31 mouse cellular contexts compared by ENCODE assay signal in the genomic region with DNA sequence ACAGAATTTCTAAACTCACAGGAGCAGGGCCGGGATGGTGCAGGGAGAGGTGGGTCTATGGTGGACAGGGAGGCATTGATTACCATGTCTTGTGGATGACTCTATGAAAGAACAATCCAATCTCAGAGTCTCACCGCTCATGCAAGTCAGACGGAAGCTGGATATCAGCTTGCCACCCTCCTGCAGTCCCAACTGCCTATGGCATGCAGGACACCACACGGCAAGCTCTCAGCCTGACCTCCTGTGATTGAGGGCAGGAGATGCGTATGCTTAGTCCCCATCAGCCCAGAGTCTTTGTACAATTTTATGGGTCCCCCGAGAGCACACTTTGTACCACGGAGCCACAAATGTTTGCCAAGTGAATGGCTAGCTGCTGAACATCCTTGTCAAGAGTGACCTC. TPM values are rescaled to one million over a fixed set of nuclear protein-coding genes. Genes with fewer than 3 reads are reported as not detected.
A peak's percentile ranks its signal among the peaks of the same experiment; 100 is the strongest.
DNase-seq lines count a peak whose midpoint lies in the region; ATAC-seq and TF ChIP-seq lines count a peak whose summit lies in the region.
"Had no signal": no experiment of that assay in that cellular context is flagged by ENCODE, and none has a peak within 500 bp of the region (broad histone marks: within the 10 kb centered on the region; RNA-seq: fewer than 3 reads in every experiment).

No protein-coding gene starts in this region.

- peaks cover 39% of the 10 kb centered on the region for H3K36me3 ChIP-seq in heart, embryonic 10.5 days
- H3K36me3 ChIP-seq in liver, embryonic 11.5 days (ENCODE audit: control insufficient read depth, insufficient read depth, low read length), result peaks cover 35% of the 10 kb centered on the region
- peaks cover 42 to 56% of the 10 kb centered on the region in 2 experiments for H3K36me3 ChIP-seq in CH12.LX (replicated peaks in 1 of 2; ENCODE audit: control insufficient read depth in 1 of 2, insufficient read depth in 1 of 2, low read length in 1 of 2)
- H3K36me3 ChIP-seq in stomach, postnatal 0 days (ENCODE audit: control insufficient read depth, insufficient read depth, low read length), result peaks cover 8% of the 10 kb centered on the region; the same call in 1 of the 2 replicates

- H3K9me3 ChIP-seq in heart, embryonic 10.5 days, result no peaks in the 10 kb centered on the region
- H3K9me3 ChIP-seq in liver, embryonic 11.5 days (ENCODE audit: control insufficient read depth, low read length), result no peaks in the 10 kb centered on the region
- no peaks in the 10 kb centered on the region for H3K9me3 ChIP-seq in CH12.LX (replicated peaks; ENCODE audit: low read length)
- no peaks in the 10 kb centered on the region for H3K9me3 ChIP-seq in stomach, postnatal 0 days (ENCODE audit: control insufficient read depth, low read length)
- H3K9me3 ChIP-seq: forebrain, embryonic 10.5 days had no signal

- dilution Hi-C loops in CH12.LX (cut with MboI; ENCODE audit: extremely low pct_ligation_motif_present, extremely low pct_unique_long_range_greater_than_20kb, low sequenced_read_pairs), result no loop called here

- 74% methylated on average over 7 of the region's 7 CpGs for WGBS in heart, embryonic 10.5 days
- 82% methylated on average over 7 of the region's 7 CpGs for WGBS in liver, embryonic 11.5 days
- WGBS in stomach, postnatal 0 days, result 75% methylated on average over 7 of the region's 7 CpGs

- ATAC-seq in liver, embryonic 11.5 days (replicated peaks; ENCODE audit: low FRiP score), result no peak
- ATAC-seq in stomach, postnatal 0 days (ENCODE audit: low FRiP score, low TSS enrichment), result no peak
- ATAC-seq: CD4-positive, CD25-positive, alpha-beta regulatory T cell, adult 4 months; forebrain, embryonic 14.5 days; hindbrain, postnatal 0 days; inflammation-experienced regulatory T-cells, adult 6 months; intestine, embryonic 16.5 days; Patski had no signal

- DNase-seq in heart, adult 11 months, result peak; percentile 63
- DNase-seq in heart, embryonic 10.5 days (ENCODE audit: low spot score), result no peak
- DNase-seq in liver (peak; percentile 2), CH12.LX (ENCODE audit: extremely low read depth) (no peak)
- no peak for DNase-seq in liver, embryonic 11.5 days (ENCODE audit: low spot score)
- DNase-seq in stomach, postnatal 0 days (ENCODE audit: low spot score), result peak; percentile 12
- DNase-seq in cerebellum, adult 9-10 months, result no peak
- DNase-seq: adrenal gland, adult 2 months; adrenal gland, postnatal 14 days; cerebellum, adult 11-12 months; cerebellum, adult 8-10 months; cerebellum, postnatal 14 days; gastrocnemius, postnatal 25 days; heart, adult 2 months had no signal

- no peak overlapping the region for H3K4me2 ChIP-seq in liver, embryonic 11.5 days
- H3K4me2 ChIP-seq in CH12.LX (ENCODE audit: insufficient read depth, low read depth, poor library complexity, severe bottlenecking), result no peak overlapping the region
- H3K4me2 ChIP-seq in stomach, postnatal 0 days (replicated peaks; ENCODE audit: low read depth), result no peak overlapping the region
- H3K4me2 ChIP-seq: heart, embryonic 11.5 days; hindbrain, embryonic 14.5 days had no signal

- H3K4me3 ChIP-seq in heart, embryonic 10.5 days, result no peak overlapping the region
- no peak overlapping the region for H3K4me3 ChIP-seq in liver, embryonic 11.5 days (ENCODE audit: low read depth, low read length)
- no peak overlapping the region for H3K4me3 ChIP-seq in CH12.LX (replicated peaks in 1 of 3; ENCODE audit: low read depth in 2 of 3, low read length in 2 of 3, poor library complexity in 1 of 3)
- no peak overlapping the region for H3K4me3 ChIP-seq in stomach, postnatal 0 days (ENCODE audit: low read depth, low read length)
- H3K4me3 ChIP-seq: forebrain, embryonic 10.5 days; heart, adult 2 months had no signal

- no peak for TF ChIP-seq EP300 in CH12.LX (IDR thresholded peaks at IDR 0.05; ENCODE audit: low read length)
- TF ChIP-seq EP300 in stomach, postnatal 0 days (optimal IDR thresholded peaks at IDR 0.05), result no peak

- H3K27ac ChIP-seq in heart, embryonic 10.5 days, result no peak overlapping the region
- H3K27ac ChIP-seq in liver, embryonic 11.5 days (ENCODE audit: low read depth, low read length), result no peak overlapping the region
- H3K27ac ChIP-seq in CH12.LX (ENCODE audit: insufficient read depth, low read depth), result no peak overlapping the region
- no peak overlapping the region for H3K27ac ChIP-seq in stomach, postnatal 0 days (replicated peaks)
- H3K27ac ChIP-seq: forebrain, embryonic 10.5 days; heart, adult 2 months; hindbrain, embryonic 14.5 days; hindbrain, postnatal 0 days had no signal

- TF ChIP-seq POLR2A in CH12.LX (IDR thresholded peaks at IDR 0.05; ENCODE audit: low read depth, low read length), result no peak

- no peak overlapping the region for H3K9ac ChIP-seq in liver, embryonic 11.5 days (ENCODE audit: low read depth, low read length)
- no peak overlapping the region for H3K9ac ChIP-seq in CH12.LX (ENCODE audit: insufficient read depth, low read depth)
- H3K9ac ChIP-seq in stomach, postnatal 0 days (ENCODE audit: low read length), result no peak overlapping the region
- H3K9ac ChIP-seq: hindbrain, embryonic 14.5 days had no signal

- no peaks in the 10 kb centered on the region for H3K4me1 ChIP-seq in heart, embryonic 10.5 days
- H3K4me1 ChIP-seq in liver, embryonic 11.5 days (replicated peaks; ENCODE audit: control insufficient read depth, insufficient read depth, low read length), result no peaks in the 10 kb centered on the region
- H3K4me1 ChIP-seq in CH12.LX (ENCODE audit: control insufficient read depth in 1 of 2, insufficient read depth in 2 of 2), result peaks cover 3 to 11% of the 10 kb centered on the region in 2 experiments; a peak in 2 of 4 replicates
- H3K4me1 ChIP-seq in stomach, postnatal 0 days (replicated peaks; ENCODE audit: control insufficient read depth, insufficient read depth), result no peaks in the 10 kb centered on the region

- in situ Hi-C loops in CH12.LX (cut with MboI; ENCODE audit: low pct_ligation_motif_present, low pct_unique_long_range_greater_than_20kb, low sequenced_read_pairs), result no loop called here

- H3K27me3 ChIP-seq in heart, embryonic 10.5 days (ENCODE audit: insufficient read depth, poor library complexity, severe bottlenecking), result peaks cover 18% of the 10 kb centered on the region
- H3K27me3 ChIP-seq in liver, embryonic 11.5 days (replicated peaks; ENCODE audit: control insufficient read depth, insufficient read depth, low read length), result no peaks in the 10 kb centered on the region
- H3K27me3 ChIP-seq in CH12.LX (replicated peaks), result peaks cover 2% of the 10 kb centered on the region
- no peaks in the 10 kb centered on the region for H3K27me3 ChIP-seq in stomach, postnatal 0 days (ENCODE audit: control insufficient read depth, insufficient read depth, low read length)
- H3K27me3 ChIP-seq: Patski had no signal

- H3K79me2 ChIP-seq in CH12.LX (replicated peaks; ENCODE audit: control insufficient read depth, extremely low read depth, insufficient read depth, poor library complexity, severe bottlenecking), result no peaks in the 10 kb centered on the region

- no peak for TF ChIP-seq CTCF in CH12.LX (conservative IDR thresholded peaks at IDR 0.05 in 1 of 2, IDR thresholded peaks at IDR 0.05 in 1 of 2; ENCODE audit: low read depth in 2 of 2, low read length in 2 of 2)
- no peak for TF ChIP-seq CTCF in stomach, postnatal 0 days (IDR thresholded peaks at IDR 0.05; ENCODE audit: low read depth)

- TF ChIP-seq RAD21 in CH12.LX (IDR thresholded peaks at IDR 0.05; ENCODE audit: low read depth, low read length), result no peak

TF ChIP-seq in CH12.LX, 34 proteins besides CTCF, POLR2A, EP300 and RAD21 (continues in another document):
- no peak for TF ChIP-seq USF2 (conservative IDR thresholded peaks at IDR 0.05; ENCODE audit: low read depth, low read length)
- TF ChIP-seq SIN3A (IDR thresholded peaks at IDR 0.05; ENCODE audit: low read length), result no peak
- no peak for TF ChIP-seq BHLHE40 (IDR thresholded peaks at IDR 0.05; ENCODE audit: low read depth, low read length)

RNA-seq across cellular contexts. Expression of a gene that starts 2.9 kb away (rescaled TPM):
- 0.05 and 0.09 TPM in 2 replicates for polyA plus RNA-seq in heart, embryonic 10.5 days (2016; fragmentation: Nextera tagmentation; extraction: Ambion mirVana)
- polyA plus RNA-seq in liver, embryonic 11.5 days (2014; fragmentation: Nextera tagmentation; extraction: Ambion mirVana), result 2.4 and 2.8 TPM in 2 replicates
- total RNA-seq in CH12.LX (2012; rRNA removed) (not detected in 2 replicates), CH12.LX (2014; rRNA removed) (not detected in 2 replicates)
- not detected in 2 replicates for polyA plus RNA-seq in CH12.LX (2012; ENCODE audit: insufficient read length, low read depth)
- polyA plus RNA-seq in stomach, postnatal 0 days (2015; fragmentation: Nextera tagmentation; extraction: Ambion mirVana), result 0.68 and 1.1 TPM in 2 replicates
- total RNA-seq: gastrocnemius, postnatal 25 days had no signal
- polyA plus RNA-seq: CD4-positive, CD25-positive, alpha-beta regulatory T cell, adult 4 months; inflammation-experienced regulatory T-cells, adult 6 months had no signal

RNA-seq across cellular contexts. Expression of a gene that starts 18.7 kb away (rescaled TPM):
- polyA plus RNA-seq in heart, embryonic 10.5 days (2016; fragmentation: Nextera tagmentation; extraction: Ambion mirVana), result not detected in 2 replicates
- polyA plus RNA-seq in liver, embryonic 11.5 days (2014; fragmentation: Nextera tagmentation; extraction: Ambion mirVana), result not detected in 2 replicates
- not detected in 2 replicates for total RNA-seq in CH12.LX (2012; rRNA removed)
- total RNA-seq in CH12.LX (2014; rRNA removed), result not detected in 2 replicates
- not detected in 2 replicates for polyA plus RNA-seq in CH12.LX (2012; ENCODE audit: insufficient read length, low read depth)
- polyA plus RNA-seq in stomach, postnatal 0 days (2015; fragmentation: Nextera tagmentation; extraction: Ambion mirVana), result not detected in 2 replicates
- total RNA-seq: adrenal gland, adult 2 months; adrenal gland, postnatal 14 days; ES-E14; gastrocnemius, adult 8-10 months; gastrocnemius, postnatal 25 days; heart, adult 2 months; heart, postnatal 25 days; hematopoietic stem cell, adult 5-6 weeks; hindbrain, postnatal 0 days had no signal
- polyA plus RNA-seq: adrenal gland, adult 2 months; CD4-positive, CD25-positive, alpha-beta regulatory T cell, adult 4 months; embryonic facial prominence, embryonic 11.5 days; embryonic facial prominence, embryonic 14.5 days; forebrain, embryonic 14.5 days; heart, adult 2 months; heart, embryonic 11.5 days; heart, embryonic 14.5 days; heart, postnatal 0 days; hindbrain, postnatal 0 days; inflammation-experienced regulatory T-cells, adult 6 months; intestine, embryonic 16.5 days had no signal

RNA-seq across cellular contexts. Expression of a gene that starts 21.3 kb away (rescaled TPM):
- 7.7 and 12.1 TPM in 2 replicates for polyA plus RNA-seq in heart, embryonic 10.5 days (2016; fragmentation: Nextera tagmentation; extraction: Ambion mirVana)
- 10.3 TPM in 2 replicates for polyA plus RNA-seq in liver, embryonic 11.5 days (2014; fragmentation: Nextera tagmentation; extraction: Ambion mirVana)
- total RNA-seq in CH12.LX (2012; rRNA removed) (50.1 and 54.4 TPM in 2 replicates), CH12.LX (2014; rRNA removed) (30.5 and 32.6 TPM in 2 replicates)
- 47.6 and 54.0 TPM in 2 replicates for polyA plus RNA-seq in CH12.LX (2012; ENCODE audit: insufficient read length, low read depth)
- polyA plus RNA-seq in stomach, postnatal 0 days (2015; fragmentation: Nextera tagmentation; extraction: Ambion mirVana), result 1.1 and 1.3 TPM in 2 replicates
- total RNA-seq: gastrocnemius, adult 8-10 months had no signal

RNA-seq across cellular contexts. Expression of a gene that starts 22.6 kb away (rescaled TPM):
- polyA plus RNA-seq in heart, embryonic 10.5 days (2016; fragmentation: Nextera tagmentation; extraction: Ambion mirVana), result 0.62 and 0.93 TPM in 2 replicates
- polyA plus RNA-seq in liver, embryonic 11.5 days (2014; fragmentation: Nextera tagmentation; extraction: Ambion mirVana), result 0.78 and 1.1 TPM in 2 replicates
- 0.38 and 0.42 TPM in 2 replicates for total RNA-seq in CH12.LX (2012; rRNA removed)
- total RNA-seq in CH12.LX (2014; rRNA removed), result 0.24 and 0.58 TPM in 2 replicates
- polyA plus RNA-seq in CH12.LX (2012; ENCODE audit: insufficient read length, low read depth), result 0.20 TPM in 1 of 2 replicates, not detected in the other
- 0.30 and 0.56 TPM in 2 replicates for polyA plus RNA-seq in stomach, postnatal 0 days (2015; fragmentation: Nextera tagmentation; extraction: Ambion mirVana)
- total RNA-seq: gastrocnemius, adult 8-10 months; gastrocnemius, postnatal 25 days; heart, adult 2 months; heart, postnatal 25 days had no signal
- polyA plus RNA-seq: CD4-positive, CD25-positive, alpha-beta regulatory T cell, adult 4 months; inflammation-experienced regulatory T-cells, adult 6 months had no signal

RNA-seq across cellular contexts. Expression of a gene that starts 22.9 kb away (rescaled TPM):
- 206 and 238 TPM in 2 replicates for polyA plus RNA-seq in heart, embryonic 10.5 days (2016; fragmentation: Nextera tagmentation; extraction: Ambion mirVana)
- 259 and 279 TPM in 2 replicates for polyA plus RNA-seq in liver, embryonic 11.5 days (2014; fragmentation: Nextera tagmentation; extraction: Ambion mirVana)
- total RNA-seq in CH12.LX (2012; rRNA removed) (216 and 259 TPM in 2 replicates), CH12.LX (2014; rRNA removed) (117 and 135 TPM in 2 replicates)
- polyA plus RNA-seq in CH12.LX (2012; ENCODE audit: insufficient read length, low read depth), result 403 and 410 TPM in 2 replicates
- polyA plus RNA-seq in stomach, postnatal 0 days (2015; fragmentation: Nextera tagmentation; extraction: Ambion mirVana), result 62.0 and 65.2 TPM in 2 replicates

Comparison
In these comparisons a context has a peak if more than half of its experiments do, and no peak if none do; other contexts are left out.
1. DNase-seq: peak in heart, adult 11 months (single experiment), liver (single experiment) and stomach, postnatal 0 days (single experiment); none in heart, embryonic 10.5 days (single experiment), liver, embryonic 11.5 days (single experiment), CH12.LX (single experiment) and cerebellum, adult 9-10 months (single experiment).